Mouse (Mus musculus): ENCODE measurements around the gene Evpl. TPM values are rescaled to one million over a fixed set of nuclear protein-coding genes. Genes with fewer than 3 reads are reported as not detected.

Evpl gene
- total RNA-seq, 2 experiments from 2014 or later: 2.2 to 4.3 TPM

DNA sequence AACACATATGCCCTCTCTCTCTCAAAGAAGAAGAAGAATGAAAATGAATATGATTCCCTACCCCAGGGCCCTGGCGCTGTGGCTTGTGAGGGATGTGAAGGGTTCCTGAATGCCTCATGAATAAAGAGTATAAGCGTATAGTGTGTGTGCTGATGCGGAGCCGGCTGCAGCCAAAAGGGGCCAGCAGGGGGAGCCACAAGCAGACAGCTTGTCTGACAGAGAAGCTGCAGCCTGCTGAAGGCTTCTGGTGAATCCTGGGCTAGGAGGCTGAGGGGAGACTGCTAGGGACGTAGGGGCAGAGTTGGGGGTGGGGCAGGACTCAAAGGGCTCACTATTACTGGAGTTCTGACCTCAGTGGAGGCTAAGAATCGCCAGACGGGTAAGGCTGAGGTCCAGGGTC, 22.7 kb downstream of the Evpl start:
- DNase-seq (ENCODE audit: low spot score in 2 of 2): no peak

- DNase-seq (ENCODE audit: low spot score in 2 of 2): no peak
Measured at GRCm38 (mm10) chr11:116213877-116214510, 23.9 kb downstream of the Evpl start.

DNA sequence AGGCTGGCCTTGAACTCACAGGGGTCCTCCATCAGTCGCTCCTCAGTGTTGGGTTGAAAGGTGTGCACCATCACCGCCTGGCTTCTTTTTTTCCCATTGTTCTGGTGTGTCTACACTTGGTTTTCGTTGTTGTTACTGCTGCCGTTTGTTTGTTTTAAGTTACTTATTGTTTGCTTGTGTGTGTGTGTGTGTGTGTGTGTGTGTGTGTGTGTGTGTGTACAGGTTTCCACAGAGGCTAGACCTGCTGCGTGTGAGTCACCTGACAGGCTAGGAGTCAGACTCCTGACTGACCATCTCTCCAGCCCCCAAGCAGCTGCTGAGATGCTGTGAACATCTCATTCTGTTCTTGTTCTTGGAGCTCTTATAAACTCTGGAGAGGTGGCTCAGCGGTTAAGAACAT, 25.0 kb downstream of the Evpl start:
- DNase-seq (ENCODE audit: low spot score in 2 of 2): no peak

GRCm38 (mm10) chr11:116210696-116211095, 27.2 kb downstream of the Evpl start:
- no peak for DNase-seq (ENCODE audit: low spot score in 2 of 2)

DNA sequence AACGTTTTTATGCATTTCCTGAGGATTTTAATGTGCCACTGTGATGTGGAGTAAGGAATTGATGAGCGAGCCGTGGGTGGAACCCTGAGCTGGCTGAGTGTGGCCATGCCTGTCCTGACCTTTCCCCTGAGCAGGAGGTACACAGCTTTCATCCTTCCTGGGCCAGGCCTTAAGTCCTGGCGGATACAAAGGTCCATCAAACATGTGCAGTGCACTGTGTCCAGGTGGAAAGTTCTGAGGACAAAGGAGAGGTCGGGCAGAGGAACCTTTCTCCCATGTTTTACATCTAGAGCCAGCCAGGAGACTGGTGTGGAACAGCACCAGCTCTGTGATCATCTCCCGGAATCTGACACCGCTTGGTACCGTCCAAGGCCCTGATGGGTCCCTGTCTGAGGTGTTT, 28.6 kb downstream of the Evpl start:
- no peak for DNase-seq (ENCODE audit: low spot score in 2 of 2)

DNA sequence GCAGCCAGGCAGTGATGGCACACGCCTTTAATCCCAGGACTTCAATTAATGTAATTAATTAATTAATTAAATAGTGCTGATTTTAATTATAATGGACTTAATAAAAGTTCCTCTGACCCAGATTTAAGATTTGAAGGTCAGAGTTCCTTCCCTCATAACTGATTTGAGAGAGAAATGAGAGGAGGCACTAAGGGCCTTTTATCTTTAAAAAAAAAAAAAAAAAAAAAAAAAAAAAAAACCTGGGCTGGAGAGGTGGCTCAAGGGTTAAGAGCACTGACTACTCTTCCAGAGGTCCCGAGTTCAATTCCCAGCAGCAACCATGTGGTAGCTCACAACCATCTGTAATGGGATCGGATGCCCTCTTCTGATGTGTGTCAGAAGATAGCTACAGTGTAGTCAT, 29.2 kb downstream of the Evpl start:
- DNase-seq (ENCODE audit: low spot score in 2 of 2): no peak

DNA sequence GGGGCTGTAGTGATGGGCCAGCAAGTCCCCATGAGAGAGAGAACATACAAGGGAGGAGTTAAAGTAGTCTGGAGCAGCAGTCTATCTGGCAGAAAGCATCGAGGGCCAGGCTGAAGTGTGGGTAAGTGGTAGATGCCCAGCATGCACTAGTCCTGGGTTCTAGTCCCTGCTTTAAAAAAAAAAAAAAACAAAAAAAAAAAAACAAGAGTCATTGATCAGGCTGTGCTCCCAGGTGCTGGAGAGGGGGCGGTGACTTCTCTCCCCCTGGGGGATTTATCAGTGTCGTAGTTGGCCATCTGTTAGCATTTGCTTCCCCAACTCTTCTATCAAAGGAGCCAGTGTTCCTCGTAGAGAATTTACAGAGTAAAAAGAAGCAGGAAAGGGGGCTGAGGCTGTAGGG, 31.2 kb downstream of the Evpl start:
- no peak for DNase-seq (ENCODE audit: low spot score in 2 of 2)

DNA sequence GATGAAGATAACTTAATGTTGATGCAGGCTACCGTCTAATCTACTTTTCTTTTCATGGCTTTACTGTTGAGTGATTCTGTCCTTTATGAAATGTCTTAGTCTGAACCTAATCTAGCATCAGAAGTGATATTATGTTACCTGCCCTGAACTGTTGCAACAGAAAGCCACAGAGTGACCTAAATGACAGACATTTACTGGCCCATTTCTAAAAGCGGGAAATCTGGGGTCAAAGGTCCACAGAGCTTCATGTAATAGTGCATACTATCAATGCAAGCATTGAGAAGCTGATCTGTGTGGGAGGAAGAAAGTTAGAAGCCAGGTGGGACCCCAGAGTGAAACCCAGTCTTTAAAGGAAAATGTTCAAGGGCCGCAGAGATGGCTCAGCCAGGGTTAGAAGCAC, 34.7 kb downstream of the Evpl start:
- no peak for DNase-seq (ENCODE audit: low spot score in 2 of 2)

DNA sequence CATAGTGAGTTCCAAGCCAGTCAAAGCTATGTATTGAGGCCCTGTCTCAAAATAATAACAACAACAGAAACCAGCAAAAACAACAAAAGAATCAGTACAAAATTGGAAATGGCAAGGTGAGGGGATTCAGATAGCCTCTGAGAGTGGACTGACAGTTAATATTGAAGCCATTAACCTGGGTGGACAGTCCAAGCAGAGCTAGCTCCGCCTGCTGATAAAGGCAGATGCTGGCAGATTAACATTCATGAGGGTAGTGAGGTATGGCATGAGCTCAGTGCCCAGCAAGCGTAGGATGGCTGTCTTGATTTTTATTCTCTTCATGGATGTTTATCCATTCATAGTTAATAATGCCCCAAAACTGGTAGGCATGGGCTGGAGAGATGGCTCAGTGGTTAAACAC, 36.7 kb downstream of the Evpl start:
- DNase-seq (ENCODE audit: low spot score in 2 of 2): no peak

DNA sequence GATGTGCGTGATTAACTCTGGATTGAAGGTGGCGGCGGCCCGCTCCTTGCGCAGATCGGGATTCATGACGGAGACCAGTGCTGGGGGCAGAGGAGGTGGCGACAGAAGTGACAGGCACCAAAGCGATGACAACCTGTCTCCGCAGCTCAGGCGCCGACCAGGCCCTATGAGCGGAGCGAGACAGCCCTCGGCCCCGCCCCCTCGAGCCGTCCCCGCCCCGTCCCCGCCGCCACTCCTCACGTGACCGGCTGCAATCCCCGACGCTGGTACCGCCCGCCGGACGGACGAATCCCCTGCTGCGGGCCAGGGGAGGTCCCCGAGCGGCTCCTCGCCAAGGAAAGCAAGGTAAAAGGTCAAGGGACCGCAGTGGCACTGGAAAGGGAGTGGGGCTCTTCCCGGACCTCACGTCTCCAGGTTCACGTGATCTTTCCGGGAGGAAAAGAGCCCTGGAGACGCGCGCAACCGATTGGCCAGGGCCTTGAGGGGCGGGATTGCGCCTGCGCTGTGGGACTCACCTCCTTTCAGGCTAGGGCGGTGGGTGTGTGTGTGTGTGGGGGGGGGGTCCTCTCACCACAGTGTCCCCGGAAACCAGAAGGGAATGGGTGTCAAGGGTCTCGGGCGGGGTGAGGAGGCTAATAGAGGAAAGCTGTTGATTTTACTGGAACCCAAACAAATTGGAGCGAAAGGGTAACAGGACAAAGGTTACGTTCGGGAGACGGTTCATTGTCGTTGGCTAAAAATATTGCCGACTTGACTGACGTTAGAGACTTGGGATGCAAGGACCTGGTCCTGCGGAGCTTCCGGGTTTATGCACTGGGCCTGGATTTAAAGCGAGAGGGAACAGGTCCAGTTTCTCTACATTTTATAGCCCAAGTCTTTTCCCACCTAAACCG, 39.0 kb downstream of the Evpl start, which contains the start of the genes Ten1 and Acox1:
TSS of gene Ten1 (plus strand) at position 217 of the 893 bp plus-strand sequence.
TSS of gene Acox1 (minus strand) at position 407 of the 893 bp plus-strand sequence.
- DNase-seq (ENCODE audit: low spot score in 2 of 2): peak; percentile 89 to 97

DNA sequence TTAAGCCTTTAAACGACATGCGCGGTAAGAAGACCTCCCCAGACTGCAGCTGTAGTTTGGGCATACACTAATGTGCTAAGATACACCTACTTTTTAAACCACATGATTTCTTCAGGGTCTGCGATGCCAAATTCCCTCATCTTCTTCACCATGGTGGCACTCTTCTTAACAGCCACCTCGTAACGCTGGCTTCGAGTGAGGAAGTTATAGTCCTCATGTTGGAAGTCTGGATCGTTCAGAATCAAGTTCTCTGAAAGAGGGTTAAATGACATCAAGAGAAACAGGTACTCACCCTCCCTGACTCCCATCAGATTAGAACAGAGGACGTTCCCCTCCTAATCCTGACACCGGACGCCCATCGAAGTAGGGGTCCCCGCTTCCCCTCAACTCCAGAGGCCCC, 39.7 kb downstream of the Evpl start:
- no peak for DNase-seq (ENCODE audit: low spot score in 2 of 2)

DNA sequence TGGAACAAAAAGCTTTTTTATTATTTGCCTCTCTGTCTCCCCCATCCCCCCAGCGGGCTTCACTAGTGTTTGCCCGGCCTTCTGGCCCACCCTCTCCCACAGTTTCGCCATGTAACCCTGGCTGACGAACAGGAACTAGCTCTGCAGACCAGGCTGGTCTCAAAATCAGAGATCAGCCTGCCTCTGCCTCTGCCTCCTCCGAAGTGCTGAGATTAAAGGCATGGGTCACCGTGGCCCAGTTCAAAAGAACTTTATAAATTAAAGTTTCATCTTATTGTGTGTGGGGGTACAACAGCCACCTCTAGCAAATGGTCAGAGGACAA, 40.3 kb downstream of the Evpl start:
- no peak for DNase-seq (ENCODE audit: low spot score in 2 of 2)

DNA sequence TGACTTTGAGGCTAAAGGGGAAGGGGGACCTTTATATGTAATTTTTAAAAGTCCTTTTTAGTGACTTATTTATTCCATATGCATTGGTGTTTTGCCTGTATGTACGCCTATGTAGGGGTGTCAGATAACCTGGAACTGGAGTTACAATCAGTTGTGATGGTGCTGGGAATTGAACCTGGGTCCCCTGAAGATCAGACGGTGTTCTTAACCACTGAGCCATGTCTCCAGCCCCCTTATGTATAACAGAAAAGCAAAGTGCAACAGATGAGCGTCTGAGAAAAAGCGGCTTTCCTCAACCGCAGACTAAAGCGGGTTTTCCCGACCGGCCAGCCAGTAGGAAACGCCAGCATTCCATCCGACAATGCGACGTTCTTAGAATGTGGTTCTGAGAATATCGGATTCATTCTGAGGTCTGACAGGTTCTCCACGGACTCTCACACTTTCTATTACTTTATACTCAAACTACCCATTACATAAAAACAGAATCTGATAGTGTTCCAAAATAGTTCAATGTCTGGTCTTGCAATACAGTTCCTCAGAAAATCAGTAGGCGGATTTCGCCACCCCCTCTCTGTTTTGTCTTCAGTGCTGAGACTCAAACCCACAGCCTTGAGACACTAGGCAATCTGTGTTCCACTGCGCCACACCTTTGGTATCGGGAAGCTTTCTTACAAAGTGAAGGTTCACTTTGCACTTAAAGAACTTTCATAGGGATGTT, 40.9 kb downstream of the Evpl start:
- no peak for DNase-seq (ENCODE audit: low spot score in 2 of 2)

- DNase-seq (ENCODE audit: low spot score in 2 of 2): no peak
Measured at GRCm38 (mm10) chr11:116196336-116196735, 41.5 kb downstream of the Evpl start.

- DNase-seq (ENCODE audit: low spot score in 2 of 2): no peak
Measured at GRCm38 (mm10) chr11:116195252-116195651, 42.6 kb downstream of the Evpl start.

DNA sequence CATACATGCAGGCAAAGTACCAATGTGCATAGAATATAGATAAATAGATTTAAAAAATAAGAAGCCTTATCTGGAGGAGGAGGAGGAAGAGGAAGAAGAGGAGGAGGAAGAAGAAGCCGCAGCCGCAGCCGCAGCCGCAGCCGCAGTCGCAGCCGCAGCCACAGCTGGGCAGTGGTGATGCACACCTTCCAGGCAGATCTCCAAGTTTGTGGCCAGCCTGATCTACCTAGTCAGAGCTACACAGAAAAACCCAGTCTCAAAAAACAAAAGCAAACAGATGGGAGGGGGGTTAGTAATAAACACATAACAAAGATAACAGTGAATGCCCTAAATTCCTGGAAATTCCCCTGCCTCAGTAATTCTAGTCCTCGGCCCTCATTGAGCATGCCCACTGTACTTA, 43.3 kb downstream of the Evpl start:
- DNase-seq (ENCODE audit: low spot score in 2 of 2): no peak

DNA sequence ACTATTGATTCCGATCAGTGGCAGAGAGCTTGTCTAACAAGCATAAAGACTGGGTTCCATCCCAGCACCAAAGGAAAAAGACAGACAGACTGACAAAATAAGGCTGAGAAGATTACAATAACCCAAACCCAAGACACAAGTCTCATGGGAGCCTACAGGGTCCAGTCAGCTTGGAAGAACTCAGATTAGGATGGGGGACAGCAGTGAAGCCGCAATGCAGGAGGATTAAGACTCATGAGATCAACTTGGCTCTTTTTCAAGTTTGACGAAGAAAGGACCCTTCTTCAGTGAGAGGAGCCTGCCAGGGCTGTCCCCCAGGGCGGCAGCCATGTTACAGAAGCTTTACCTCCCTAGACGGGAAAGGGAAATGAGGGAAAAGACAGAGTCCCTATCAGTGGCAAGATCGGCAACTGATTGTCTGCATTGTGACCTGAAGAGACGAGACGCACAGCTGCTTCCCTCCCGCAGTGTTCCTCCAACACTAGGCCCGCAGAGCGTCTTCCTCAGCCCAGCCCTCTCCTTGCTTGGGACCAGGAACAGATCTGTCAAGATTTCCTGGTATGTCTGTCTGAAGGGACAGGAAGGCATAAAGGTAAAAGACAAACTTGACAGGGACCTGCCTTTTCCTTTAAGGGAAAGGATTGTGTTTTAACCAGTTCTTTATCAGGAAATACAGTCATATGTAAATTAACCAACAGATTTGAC, 50.5 kb downstream of the Evpl start:
- DNase-seq (ENCODE audit: low spot score in 2 of 2): no peak

GRCm38 (mm10) chr11:116186360-116186759, 51.5 kb downstream of the Evpl start:
- no peak for DNase-seq (ENCODE audit: low spot score in 2 of 2)

GRCm38 (mm10) chr11:116185836-116186235, 52.0 kb downstream of the Evpl start:
- DNase-seq (ENCODE audit: low spot score in 2 of 2): no peak

GRCm38 (mm10) chr11:116178411-116179121, 59.3 kb downstream of the Evpl start:
- DNase-seq (ENCODE audit: low spot score in 2 of 2): no peak

DNA sequence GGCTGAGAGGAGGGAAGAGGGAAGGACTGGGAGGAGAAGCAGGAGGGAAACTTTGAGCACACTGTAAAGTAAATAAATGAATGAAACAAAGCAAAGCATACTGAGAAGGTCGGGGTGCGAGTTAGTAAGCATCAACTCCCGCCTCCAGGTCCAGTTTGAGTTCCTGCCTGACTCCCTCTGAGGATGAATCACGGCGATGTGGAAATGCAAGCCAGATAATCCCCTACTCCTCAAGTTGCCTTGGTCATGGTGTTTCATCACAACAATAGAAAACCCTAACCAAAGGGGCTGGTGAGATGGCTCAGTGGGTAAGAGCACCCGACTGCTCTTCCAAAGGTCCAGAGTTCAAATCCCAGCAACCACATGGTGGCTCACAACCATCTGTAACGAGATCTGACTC, 61.9 kb downstream of the Evpl start:
- no peak for DNase-seq (ENCODE audit: low spot score in 2 of 2)

Data from adrenal gland, postnatal 4 days (tissue).